Mouse (Mus musculus) right cerebral cortex, postnatal 14 days (tissue): ENCODE results near the gene Stk10.
"Not testable (repeated sequence)": the region's sequence is repeated elsewhere in the genome, so short reads cannot be mapped to it uniquely, and the experiment has no call there.

Source experiments
- DNase-seq: peaks from one replicate; pipeline ENCODE4 v3.0.0; 2022

The Stk10 gene

GRCm38 (mm10) chr11:32607319-32607718, 74.2 kb downstream of the Stk10 start:
- no peak for DNase-seq

- DNase-seq: no peak
Measured at GRCm38 (mm10) chr11:32610616-32611015, 77.5 kb downstream of the Stk10 start.

DNA sequence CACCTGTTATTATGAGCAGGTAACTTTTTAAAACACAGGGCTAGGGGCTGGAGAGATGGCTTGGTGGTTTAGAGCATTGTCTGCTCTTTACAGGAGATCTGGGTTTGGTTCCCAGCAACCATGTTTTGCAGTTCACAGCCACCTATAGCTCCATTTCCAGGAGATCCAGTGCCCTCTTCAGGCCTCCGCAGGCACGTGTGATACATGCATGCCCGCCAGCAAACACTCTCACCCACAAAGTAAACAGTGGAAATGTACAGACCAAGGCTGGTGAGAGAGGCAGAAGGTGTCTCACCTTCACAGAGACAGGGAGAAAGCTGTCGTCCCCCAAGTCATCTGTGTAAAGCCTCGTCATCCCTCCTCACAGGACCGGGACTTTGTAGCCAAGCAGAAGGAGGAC, 79.2 kb downstream of the Stk10 start:
- DNase-seq: no peak

DNA sequence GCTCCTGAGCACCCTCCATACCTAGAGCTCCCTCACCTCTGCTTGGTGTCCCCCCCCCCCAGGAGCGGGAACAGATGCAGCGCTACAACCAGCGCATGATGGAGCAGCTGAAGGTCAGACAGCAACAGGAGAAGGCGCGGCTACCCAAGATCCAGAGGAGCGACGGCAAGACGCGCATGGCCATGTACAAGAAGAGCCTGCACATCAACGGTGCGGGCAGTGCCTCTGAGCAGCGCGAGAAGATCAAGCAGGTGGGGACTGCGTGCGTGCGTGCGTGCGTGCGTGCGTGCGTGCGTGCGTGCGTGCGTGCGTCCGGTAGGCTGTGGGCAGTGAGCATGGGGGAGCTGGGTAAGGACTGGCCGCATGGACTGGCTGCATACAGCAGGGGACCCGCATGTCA, 81.4 kb downstream of the Stk10 start:
- no peak for DNase-seq

- DNase-seq: no peak
Measured at GRCm38 (mm10) chr11:32615561-32615960, 82.5 kb downstream of the Stk10 start.

- no peak for DNase-seq
Measured at GRCm38 (mm10) chr11:32616091-32616490, 83.0 kb downstream of the Stk10 start.

- no peak for DNase-seq
Measured at GRCm38 (mm10) chr11:32618036-32618435, 84.9 kb downstream of the Stk10 start.

- not testable (repeated sequence) for DNase-seq
Measured at GRCm38 (mm10) chr11:32618641-32619040, 85.5 kb downstream of the Stk10 start.

GRCm38 (mm10) chr11:32619257-32619816, 86.2 kb downstream of the Stk10 start:
- DNase-seq: no peak

DNA sequence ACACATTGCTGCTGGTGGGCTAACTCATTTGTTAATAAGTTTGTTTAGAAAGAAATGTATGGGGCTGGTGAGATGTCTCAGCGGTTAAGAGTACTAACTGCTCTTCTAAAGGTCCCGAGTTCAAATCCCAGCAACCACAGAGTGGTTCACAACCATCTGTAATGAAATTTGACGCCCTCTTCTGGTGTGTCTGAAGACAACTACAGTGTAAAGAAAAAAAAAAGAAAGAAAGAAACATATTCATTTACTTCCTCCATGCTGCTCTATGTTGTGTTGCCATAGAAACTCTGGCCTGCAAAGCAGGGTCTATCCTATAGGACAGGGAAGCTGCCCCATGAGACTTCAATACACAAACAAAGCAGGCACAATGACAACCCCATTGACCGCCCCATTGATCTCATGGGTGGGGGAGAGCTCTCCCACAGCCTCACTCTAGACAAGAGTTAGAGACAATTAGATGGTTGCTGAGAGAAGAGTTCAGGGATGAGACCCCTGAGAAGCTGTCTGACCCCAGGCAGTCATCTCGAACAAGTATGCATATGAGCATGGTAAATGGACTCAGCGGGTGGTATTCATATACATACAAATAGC, 86.9 kb downstream of the Stk10 start:
- no peak for DNase-seq

DNA sequence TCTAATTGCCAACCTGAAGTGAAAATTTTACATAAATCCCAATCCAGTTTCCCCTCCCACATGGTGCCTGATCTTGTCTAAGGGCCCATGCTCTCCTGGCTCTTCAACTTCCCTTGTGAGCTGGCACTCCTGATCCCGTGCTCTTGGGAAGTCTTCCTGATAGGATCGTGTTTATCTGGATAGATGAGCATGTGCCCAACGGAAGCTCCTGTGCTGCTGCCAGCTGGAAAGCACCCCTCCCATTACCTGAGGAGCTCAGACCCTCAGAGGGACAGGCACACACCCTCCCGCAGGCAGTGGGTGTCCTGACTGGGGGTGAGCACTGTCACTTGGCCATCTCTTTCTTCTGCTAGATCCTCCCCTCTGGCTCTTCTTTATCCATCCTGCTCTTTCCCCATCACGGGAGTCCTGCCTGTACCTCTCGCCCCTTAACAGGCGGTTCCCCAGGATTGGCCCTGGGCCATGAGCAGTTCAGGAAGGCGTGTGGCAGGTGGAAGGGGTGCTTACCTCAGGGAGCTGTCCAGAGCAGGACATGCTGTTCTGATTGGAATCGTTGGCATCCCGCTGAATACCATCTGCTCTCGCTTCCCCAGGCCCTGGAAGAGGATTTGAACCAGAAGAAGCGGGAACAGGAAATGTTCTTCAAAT, 88.8 kb downstream of the Stk10 start:
- DNase-seq: no peak

GRCm38 (mm10) chr11:32622479-32623190, 89.5 kb downstream of the Stk10 start:
- no peak for DNase-seq

- DNase-seq: no peak
Measured at GRCm38 (mm10) chr11:32623236-32623635, 90.1 kb downstream of the Stk10 start.

DNA sequence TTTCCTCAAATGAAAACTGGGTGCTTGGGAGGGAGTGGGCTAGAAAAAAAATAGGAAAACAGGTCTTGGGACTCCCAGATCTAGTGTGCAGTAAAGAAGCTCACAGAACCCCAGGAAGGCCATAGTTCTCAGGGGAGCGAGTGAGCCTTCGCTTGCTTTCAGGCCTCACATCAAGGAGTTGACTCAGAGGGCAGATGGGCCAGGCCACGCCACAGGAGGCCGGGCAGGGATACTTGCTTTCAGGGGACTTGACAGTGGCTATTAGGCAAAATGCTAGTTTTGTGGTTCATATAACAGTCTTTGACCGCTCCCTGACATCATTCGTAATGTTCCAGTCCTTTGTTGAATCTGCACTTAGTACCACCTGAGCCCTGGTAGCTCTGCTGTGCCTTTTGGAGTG, 90.8 kb downstream of the Stk10 start:
- no peak for DNase-seq

GRCm38 (mm10) chr11:32625677-32626076, 92.6 kb downstream of the Stk10 start:
- DNase-seq: peak; percentile 69

DNA sequence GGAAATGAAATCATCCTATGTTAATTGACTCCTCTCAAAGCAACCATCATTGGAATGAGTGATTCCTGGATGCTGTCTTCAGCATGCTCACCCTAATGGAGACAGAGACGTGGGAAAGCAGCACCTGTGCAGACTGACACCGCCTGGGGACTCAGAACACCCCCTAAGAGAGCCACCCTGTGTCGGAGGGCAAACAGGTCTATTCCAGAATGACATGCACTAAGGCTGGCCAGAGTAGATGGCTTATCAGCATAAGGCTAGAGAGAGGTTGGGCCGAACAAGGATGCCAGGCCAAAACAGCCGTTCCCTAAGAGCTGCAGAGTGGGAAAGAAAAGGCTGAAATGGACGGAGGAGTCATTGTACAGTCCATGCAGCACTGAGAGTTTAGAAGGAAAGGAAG, 93.0 kb downstream of the Stk10 start:
- no peak for DNase-seq

DNA sequence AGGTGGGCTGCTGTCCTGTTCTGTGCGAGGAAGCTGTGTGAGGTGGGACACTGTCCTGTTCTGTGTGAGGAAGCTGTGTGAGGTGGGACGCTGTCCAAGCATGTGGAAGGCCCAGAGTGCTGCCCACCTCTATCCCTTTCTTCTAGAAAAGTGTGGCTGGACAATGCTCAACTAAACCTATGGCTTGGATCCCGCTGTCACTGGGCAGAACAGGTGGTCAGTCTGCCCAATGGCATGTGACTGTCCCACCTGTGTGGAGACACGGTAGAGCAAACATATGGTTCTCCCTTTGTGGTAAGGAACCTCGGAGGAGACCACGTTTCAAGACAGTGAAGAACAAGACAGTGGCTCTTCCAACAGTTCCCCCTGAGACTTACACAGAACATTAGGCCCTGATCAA, 94.8 kb downstream of the Stk10 start:
- DNase-seq: no peak

DNA sequence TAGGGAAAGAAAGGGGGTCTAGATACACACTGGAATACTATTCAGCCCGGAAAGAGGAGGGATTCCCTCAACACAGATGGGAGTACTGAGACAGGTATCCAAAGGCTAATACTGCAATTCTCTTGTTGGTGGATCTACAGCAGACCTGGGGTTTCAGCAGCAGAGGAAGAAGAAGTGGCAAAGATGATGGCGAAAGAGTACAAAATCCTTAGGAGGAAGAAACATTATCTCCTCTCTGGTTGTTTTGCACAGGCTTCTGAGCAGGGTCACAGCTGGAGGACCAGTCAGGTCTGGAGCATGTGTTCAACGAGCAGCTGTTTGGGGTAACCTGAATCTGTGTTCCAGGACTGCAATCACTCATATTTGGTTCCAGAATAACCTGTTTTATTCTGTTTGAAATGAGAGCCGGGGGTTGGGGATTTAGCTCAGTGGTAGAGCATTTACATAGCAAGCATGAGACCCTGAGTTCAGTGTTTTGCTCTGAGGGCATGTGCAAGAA, 96.7 kb downstream of the Stk10 start:
- no peak for DNase-seq

GRCm38 (mm10) chr11:32632671-32633070, 99.6 kb downstream of the Stk10 start:
- no peak for DNase-seq

DNA sequence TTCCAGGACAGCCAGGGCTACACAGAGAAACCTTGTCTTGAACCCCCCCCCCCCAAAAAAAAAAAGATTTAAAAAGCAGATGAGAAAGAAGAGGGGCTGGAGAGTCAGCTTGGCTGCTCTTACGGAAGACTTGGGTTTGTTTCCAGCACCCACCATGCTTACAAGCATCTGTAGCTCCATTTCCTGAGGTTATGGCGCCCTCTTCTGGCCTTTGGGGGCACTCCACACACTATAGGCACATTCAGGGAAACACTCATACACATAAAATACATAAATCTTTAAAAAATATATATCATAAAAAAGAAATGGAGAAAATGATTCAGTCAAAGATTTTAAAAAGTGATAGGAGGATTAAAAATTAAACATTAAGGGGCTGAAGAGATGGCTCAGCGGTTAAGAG, 100.4 kb downstream of the Stk10 start:
- DNase-seq: no peak

- DNase-seq: no peak
Measured at GRCm38 (mm10) chr11:32634143-32634542, 101.0 kb downstream of the Stk10 start.

DNA sequence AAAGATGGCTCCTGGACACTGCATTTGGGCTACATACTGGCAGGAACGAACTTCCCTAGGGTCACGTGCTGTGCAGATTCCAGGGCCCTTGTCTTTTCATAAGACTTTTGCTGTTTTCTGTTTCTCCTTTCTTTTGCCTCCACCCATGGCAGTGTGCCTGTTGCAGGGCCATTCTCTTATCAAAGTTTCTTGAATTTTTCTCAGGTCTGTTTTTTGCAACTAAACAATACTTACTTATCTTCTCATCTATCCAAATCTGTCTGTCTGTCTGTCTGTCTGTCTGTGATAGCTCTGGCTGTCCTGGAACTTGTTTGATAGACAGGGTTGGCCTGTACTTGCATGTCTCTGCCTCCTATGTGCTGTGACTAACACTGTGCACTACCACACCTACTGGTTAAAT, 101.7 kb downstream of the Stk10 start:
- DNase-seq: no peak

GRCm38 (mm10) chr11:32636275-32636674, 103.2 kb downstream of the Stk10 start:
- no peak for DNase-seq
